Mouse (Mus musculus) embryonic fibroblast, embryonic 13.5 days (primary cell): Measurements from ENCODE around the gene Gm35315. TPM values are rescaled to one million over a fixed set of nuclear protein-coding genes. Genes with fewer than 3 reads are reported as not detected.
A peak's percentile ranks its signal among the peaks of the same experiment; 100 is the strongest.
"Not testable (repeated sequence)": the region's sequence is repeated elsewhere in the genome, so short reads cannot be mapped to it uniquely, and the experiment has no call there.

Experiments used
- H3K27ac ChIP-seq: 2 replicates; pipeline ENCODE4 v1.5.1; 2012; ENCODE audit warnings: low read length, control low read depth, inconsistent platforms; ENCODE audit not compliant: insufficient read depth
- H3K4me1 ChIP-seq: 2 replicates; pipeline ENCODE4 v1.6.1; 2011; ENCODE audit warnings: low read length; ENCODE audit not compliant: control insufficient read depth, insufficient read depth
- H3K4me3 ChIP-seq: 2 replicates; pipeline ENCODE4 v1.5.1; 2011; ENCODE audit warnings: mild to moderate bottlenecking, control low read depth, low read length; ENCODE audit not compliant: insufficient read depth
- CTCF ChIP-seq: IDR thresholded peaks from 2 replicates; pipeline ENCODE4 v1.5.1; 2011; ENCODE audit warnings: mild to moderate bottlenecking, control low read depth, low read length, moderate library complexity, borderline replicate concordance; ENCODE audit not compliant: insufficient read depth
- POLR2A ChIP-seq: IDR thresholded peaks from 2 replicates; pipeline ENCODE4 v1.6.1; 2011; ENCODE audit warnings: low read depth, mild to moderate bottlenecking, control low read depth, low read length, moderate library complexity
- polyA plus RNA-seq: library from polyadenylated mRNA; stranded (reverse); fragments of >200 nt; gene quantifications from 2 replicates; pipeline ENCODE4 v1.2.4, GENCODE M21; 2011; ENCODE audit warnings: low read depth; ENCODE audit not compliant: missing spikeins, insufficient read length

Gene Gm35315
- polyA plus RNA-seq, 1 experiment = 1.4 TPM

DNA sequence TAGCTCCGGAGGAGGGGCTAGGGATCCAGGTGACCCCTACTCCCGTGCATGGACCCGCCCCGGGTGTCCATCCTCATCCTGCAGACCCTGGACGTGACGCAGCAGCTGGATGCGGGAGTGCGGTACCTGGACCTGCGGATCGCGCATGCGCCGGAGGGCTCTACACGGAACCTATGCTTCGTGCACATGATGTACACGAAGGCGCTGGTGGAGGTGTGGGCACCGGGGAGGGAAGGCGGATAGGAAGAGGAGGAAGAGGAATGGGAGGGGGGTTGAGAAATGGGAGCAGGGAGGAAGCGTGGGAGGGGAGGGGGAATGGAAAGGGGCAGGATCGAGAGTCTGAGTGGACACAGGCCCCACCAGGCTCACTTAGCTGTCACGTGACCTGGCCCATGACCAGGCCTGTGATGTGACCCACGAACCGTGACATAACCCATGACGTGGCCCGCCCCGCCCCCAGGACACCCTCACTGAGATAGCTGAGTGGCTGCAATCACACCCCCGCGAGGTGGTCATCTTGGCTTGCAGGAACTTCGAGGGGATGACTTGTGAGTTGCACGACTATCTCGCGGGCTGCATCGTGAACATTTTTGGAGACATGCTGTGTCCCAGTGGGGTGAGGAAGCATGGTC, 7.6 kb upstream of the Gm35315 start:
- Histone ChIP-seq H3K4me3 (no peak overlapping the region), H3K4me1 (no peaks in the 10 kb centered on the region), H3K27ac (no peak overlapping the region)
- no peak for TF ChIP-seq POLR2A
- TF ChIP-seq CTCF = no peak

DNA sequence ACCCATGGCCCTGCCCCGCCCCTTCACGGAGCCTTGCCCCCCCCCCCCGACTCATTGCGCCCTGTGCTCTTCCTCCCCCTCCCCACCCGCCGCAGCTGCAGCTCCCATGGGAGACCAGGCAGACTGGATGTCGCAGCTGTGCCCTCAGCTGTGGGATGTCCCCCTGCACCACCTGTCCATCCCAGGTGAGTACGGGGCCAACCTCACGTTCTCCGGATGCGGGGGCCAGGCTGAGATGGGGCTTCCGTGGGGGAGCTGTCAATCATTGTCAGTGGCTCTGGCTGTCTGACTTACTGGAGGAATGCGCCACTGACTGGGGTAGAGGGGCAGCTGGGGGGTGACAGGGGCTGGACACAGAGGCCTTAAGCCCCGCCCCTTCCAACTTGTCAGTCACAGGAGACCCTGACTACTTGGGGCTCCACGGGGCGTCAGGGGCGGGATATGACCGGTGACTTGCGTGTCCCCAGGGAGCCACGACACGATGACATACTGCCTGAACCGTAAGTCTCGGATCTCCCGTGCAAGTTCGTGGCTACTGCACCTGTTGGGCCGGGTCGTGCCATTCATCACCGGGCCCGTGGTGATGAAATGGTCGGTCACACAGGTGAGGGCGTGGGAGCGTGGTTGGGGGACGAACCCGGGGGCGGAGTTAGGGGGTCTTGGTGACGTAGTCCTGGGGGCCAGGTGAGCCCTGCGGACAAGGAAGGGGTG, 6.9 kb upstream of the Gm35315 start:
- no peaks in the 10 kb centered on the region for H3K4me1 ChIP-seq
- H3K4me3 ChIP-seq = no peak overlapping the region
- H3K27ac ChIP-seq = no peak overlapping the region
- TF ChIP-seq CTCF = no peak
- no peak for TF ChIP-seq POLR2A

DNA sequence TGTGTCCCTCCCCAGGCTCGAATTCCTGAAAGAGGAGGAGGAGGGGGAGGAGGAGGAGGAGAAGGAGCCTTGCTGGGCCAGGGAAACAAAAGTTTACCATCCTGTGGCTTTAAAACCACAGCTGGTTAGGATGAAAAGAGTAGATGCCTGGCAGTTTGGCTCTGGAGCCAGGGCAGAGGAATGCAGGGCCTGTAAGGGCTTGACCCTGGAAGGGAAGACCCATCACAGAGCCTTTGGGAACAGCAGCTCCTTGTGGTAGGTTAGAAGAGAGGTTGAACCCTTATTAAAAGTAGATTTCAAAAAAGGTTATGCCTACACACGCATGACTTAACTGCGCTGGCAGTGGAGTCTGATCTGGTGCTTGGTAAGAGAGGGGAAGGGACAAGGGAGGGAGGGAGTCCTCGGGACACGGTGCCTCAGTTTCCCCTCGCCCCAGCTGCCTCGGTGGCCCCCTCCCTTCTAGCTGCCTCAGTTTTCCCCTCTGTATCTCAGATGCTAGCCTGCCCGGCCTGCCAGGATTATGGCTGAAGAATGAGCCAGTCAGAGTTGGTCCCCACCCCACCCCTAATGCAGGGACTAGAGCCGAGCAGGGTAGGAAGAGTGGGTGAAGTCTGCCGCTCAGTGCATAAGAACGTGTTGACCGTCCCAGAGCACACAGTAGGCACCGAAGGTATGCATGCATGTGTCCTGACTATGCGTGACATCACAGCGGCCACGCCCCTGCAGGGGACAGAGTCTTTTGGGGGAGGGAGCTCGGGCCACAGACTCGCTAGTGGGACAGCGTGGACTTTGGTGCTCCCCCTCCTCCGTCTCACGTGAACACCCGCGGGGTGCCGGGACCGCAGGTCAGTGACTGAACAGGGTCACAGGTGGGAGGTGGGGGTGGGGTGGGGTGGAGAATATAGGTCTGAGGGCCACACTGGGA, 5.7 kb upstream of the Gm35315 start, which contains the start of gene Plcxd1:
Plcxd1 (plus strand) TSS at position 314 of the 925 bp plus-strand sequence.
- Histone ChIP-seq H3K27ac (no peak within 1 kb of the TSS), H3K4me1 (peaks cover 3% of the 10 kb centered on the region; the same call in 1 of the 2 replicates), H3K4me3 (no peak within 1 kb of the TSS)

DNA sequence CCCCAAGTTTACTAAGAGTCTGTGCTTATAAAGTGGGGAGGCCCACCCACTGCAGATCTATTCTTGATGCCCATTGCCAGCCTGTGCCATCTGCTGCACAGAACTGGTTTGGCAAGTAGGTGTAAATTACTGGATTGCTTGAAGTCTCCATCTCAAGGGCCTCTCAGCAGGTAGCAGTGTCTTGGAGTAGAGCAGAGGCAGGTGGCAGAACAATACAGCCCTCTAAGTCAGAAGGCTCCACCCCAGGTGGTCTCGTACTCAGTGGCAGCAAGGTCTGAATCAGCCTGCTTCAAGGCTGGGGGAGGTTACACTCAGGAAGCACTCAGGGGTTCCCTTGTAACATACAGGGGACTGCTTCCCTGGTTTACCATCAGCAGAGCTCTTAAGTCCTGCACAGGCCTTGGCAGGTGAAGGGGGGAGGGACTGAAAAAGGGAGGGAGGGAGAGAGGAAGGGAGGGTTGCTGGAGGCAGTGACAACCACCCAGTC, 4.8 kb upstream of the Gm35315 start:
- Histone ChIP-seq H3K4me1 (peaks cover 5% of the 10 kb centered on the region; the same call in 1 of the 2 replicates), H3K4me3 (no peak overlapping the region), H3K27ac (no peak overlapping the region)
- no peak for TF ChIP-seq CTCF
- no peak for TF ChIP-seq POLR2A

More for the DNA sequence above, 5.7 kb upstream of the Gm35315 start, which contains the start of gene Plcxd1:
- TF ChIP-seq CTCF = no peak
- no peak for TF ChIP-seq POLR2A

DNA sequence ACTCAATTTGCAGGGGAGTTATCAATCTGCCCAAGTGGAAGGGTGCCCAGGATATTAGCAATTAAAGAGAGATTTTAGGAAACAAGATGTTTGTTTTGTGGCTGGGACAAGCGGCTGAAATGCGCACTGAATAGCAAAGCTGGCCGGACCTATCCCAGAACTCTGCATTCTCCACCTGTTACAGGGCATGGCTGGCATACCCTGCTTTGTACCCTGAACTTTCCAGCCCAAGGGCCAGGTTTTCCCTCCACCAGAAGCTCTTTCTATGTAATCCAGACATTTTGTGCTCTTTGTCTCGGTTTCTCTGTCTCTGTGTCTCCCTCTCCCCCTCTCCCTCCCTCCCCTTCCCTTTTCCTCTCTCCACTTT, 610 bp upstream of the Gm35315 start:
- H3K4me1 ChIP-seq = peaks cover 5% of the 10 kb centered on the region; the same call in 1 of the 2 replicates
- peak overlapping the region; percentile 75 for H3K4me3 ChIP-seq
- TF ChIP-seq CTCF (no peak), POLR2A (no peak)
- H3K27ac ChIP-seq = no peak overlapping the region

DNA sequence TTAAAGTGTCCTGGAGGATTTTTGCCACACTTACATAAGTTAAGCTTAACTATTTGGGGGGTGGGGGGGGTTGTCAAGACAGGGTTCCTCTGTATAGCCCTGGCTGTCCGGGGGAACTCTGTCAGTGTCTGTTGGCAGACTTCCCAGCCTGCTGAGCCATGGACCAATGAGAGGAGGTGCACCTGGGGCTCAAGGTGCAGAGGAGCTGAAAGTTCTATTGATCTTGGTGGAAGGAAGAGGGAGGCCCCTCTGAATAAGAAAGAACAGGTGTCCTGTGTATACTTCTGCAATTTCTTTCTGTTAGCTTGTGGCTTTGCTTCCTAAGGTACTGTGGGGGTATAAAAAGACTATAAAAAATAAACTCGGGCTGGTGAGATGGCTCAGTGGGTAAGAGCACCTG, 2.7 kb downstream of the Gm35315 start:
- H3K4me1 ChIP-seq = peaks cover 5% of the 10 kb centered on the region; the same call in 1 of the 2 replicates
- H3K27ac ChIP-seq = no peak overlapping the region
- TF ChIP-seq CTCF (no peak), POLR2A (no peak)
- H3K4me3 ChIP-seq = no peak overlapping the region

DNA sequence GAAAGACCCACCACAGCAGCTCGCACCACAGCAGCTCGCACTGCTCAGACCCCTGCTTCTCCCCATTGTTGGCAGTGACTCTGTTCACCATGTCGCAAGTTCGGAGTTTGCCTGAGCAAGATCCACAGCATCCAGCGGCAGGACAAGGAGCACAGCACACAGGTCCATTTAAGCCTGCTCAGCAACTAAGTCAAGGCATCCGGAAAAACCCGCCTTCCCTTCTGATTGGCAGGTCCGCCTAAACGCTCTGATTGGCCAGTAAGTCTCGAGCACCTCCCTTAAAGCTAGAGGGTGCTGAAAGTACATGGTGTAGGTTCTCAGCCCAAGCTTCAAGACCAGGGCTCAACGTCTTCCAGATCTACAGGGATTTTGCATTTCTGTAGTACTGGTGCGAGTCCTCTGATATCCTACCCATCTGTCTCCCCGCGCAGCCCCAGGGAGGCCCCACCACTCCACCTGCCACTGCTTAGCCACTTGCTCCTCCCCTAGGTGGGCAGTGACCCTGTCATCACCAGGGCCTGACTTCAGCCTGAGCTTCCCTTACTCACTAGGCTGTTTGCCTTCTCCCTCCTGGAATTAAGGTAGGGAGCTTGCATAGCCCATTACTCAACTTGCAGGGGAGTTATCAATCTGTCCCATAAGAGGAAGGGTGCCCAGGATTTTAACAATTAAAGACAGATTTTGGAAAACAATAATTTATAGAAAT, 7.9 kb downstream of the Gm35315 start:
- no peak overlapping the region for H3K27ac ChIP-seq
- H3K4me3 ChIP-seq = no peak overlapping the region
- no peaks in the 10 kb centered on the region for H3K4me1 ChIP-seq
- TF ChIP-seq CTCF (no peak), POLR2A (no peak)

DNA sequence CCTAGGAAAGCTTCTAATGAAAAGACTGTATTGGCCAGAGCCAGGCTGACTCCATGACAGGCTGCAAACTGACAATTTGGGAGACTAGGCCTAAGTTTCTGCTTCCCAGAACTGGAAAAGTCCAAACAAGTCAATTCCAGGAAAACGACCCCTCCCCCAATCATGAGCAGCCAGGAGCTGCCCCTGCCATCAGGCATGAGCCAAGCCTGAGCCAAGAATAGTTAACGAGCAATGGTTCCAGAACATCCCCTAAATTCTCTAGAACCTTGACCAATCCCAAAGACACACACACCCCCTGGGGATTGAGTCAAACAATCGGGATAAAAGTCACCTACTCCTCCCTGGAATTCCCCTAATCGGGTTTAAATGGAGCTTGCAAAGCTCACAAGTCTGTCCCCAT, 11.3 kb downstream of the Gm35315 start:
- H3K27ac ChIP-seq = no peak overlapping the region
- H3K4me1 ChIP-seq = no peaks in the 10 kb centered on the region
- no peak overlapping the region for H3K4me3 ChIP-seq
- TF ChIP-seq POLR2A = no peak
- TF ChIP-seq CTCF = no peak

DNA sequence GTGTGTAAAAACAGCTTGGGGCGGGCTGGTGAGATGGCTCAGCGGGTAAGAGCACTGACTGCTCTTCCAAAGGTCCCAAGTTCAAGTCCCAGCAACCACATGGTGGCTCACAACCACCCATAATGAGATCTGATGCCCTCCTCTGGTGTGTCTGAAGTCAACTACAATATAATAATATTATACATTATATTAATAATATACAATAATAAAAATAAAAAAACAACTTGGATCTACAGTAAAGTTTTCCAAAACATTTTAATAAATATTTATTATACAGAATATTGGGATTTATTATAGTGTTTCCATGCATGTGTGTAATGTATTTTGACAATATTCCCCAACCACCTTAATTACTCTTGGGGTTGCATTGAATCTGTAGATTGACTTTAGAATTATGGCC, 21.8 kb downstream of the Gm35315 start, which contains the start of gene Gm17655:
Gm17655 (minus strand) TSS at position 101 of the 400 bp plus-strand sequence.
- H3K27ac ChIP-seq, H3K4me3 ChIP-seq, H3K4me1 ChIP-seq: not testable (repeated sequence)
